Mouse (Mus musculus): ENCODE measurements at regions not wholly inside any gene's neighbourhood (a gene's known extent, or its start where the extent isn't known, plus 50 kb on each side); places are given as distances from the start of the nearest gene placed in this dataset.
A peak's percentile ranks its signal among the peaks of the same experiment; 100 is the strongest.

DNA sequence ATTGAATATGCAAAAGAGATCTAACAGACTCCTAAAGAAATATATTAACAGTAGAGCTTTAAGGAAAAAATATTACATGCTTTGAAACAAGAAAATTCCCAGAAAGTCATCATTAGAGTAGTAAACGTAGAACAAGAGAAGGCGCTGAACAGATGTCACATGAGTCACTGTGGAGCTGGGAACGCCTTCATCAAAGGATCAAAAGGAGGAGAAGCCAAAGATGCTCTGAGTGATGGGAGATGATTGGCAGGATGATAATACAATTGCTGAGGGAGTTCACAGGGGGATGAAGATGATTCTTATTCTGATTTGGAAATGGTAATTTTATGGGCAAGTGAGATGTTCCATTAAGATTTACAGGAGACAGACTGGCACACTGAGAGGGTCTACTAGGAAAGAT lies 417.1 kb upstream of the Syt1 start:
- H3K36me3 ChIP-seq (ENCODE audit: insufficient read depth): no peaks in the 10 kb centered on the region
- WGBS: 66% methylated on average over 3 of the region's 3 CpGs
- DNase-seq: no peak
- no peak overlapping the region for H3K4me2 ChIP-seq (ENCODE audit: low read depth)
- no peaks in the 10 kb centered on the region for H3K4me1 ChIP-seq (ENCODE audit: insufficient read depth)
- ATAC-seq: peak; percentile 42; the same call in 1 of the 2 replicates
- no peaks in the 10 kb centered on the region for H3K27me3 ChIP-seq (ENCODE audit: insufficient read depth, low read length)
- no peak for TF ChIP-seq CTCF (IDR thresholded peaks at IDR 0.05; ENCODE audit: low read depth)
- no peak overlapping the region for H3K27ac ChIP-seq (ENCODE audit: low read depth, low read length)
- no peak overlapping the region for H3K9ac ChIP-seq
- H3K9me3 ChIP-seq (ENCODE audit: low read length): no peaks in the 10 kb centered on the region
- H3K4me3 ChIP-seq (ENCODE audit: low read depth, low read length): no peak overlapping the region

DNA sequence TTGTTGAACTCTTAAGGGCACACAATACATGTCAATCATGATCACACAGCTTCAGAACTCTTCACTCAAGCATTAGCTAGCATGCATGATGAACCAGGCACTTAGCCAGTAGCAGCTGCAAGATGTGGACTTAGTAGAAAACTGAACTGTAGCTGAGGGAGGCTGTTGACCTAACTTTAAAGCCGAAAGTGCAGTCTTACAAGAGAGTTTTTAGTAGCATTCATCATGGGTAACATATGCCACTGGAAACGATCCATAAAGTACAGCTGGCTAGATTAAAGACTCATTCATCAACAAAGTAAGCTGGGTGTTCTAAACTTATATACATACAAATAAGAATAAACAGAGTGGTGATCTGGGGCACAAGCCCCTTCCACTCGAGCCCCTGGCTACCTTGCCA lies 396.2 kb upstream of the Syt1 start:
- no peak overlapping the region for H3K9ac ChIP-seq
- ATAC-seq: no peak
- no peak overlapping the region for H3K4me3 ChIP-seq (ENCODE audit: low read depth, low read length)
- 55% methylated on average over 3 of the region's 3 CpGs for WGBS
- H3K27ac ChIP-seq (ENCODE audit: low read depth, low read length): no peak overlapping the region
- H3K4me2 ChIP-seq (ENCODE audit: low read depth): no peak overlapping the region
- no peak for TF ChIP-seq CTCF (IDR thresholded peaks at IDR 0.05; ENCODE audit: low read depth)
- DNase-seq: peak; percentile 22
- H3K27me3 ChIP-seq (ENCODE audit: insufficient read depth, low read length): no peaks in the 10 kb centered on the region
- no peaks in the 10 kb centered on the region for H3K9me3 ChIP-seq (ENCODE audit: low read length)
- no peaks in the 10 kb centered on the region for H3K36me3 ChIP-seq (ENCODE audit: insufficient read depth)
- H3K4me1 ChIP-seq (ENCODE audit: insufficient read depth): no peaks in the 10 kb centered on the region

DNA sequence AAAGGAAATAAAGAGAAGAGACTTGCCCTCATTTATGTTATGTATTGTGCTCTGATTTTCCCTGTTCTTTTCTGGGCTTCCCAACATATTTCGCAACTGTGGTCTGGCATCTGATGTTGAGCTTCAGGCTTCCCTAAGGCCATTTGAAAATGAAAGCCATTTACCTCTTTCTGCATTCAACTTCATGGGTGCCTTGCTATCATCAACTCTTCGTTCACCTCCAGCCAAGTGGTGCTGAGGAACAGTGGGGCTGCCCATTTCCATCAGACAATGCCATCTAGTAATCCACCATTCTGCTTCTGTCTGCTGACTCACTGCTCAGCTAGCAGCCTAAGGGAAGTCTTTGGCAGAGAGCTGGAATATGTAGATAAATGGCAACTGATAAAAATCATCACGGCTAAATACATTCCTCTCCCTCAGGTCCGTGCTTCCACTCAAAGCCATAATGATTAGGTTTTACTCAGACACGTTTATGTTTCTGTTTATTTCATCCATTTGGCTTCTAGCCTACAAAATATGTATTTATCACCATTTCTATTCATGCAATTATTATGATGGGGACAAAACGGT lies 394.4 kb upstream of the Syt1 start:
- 81% methylated on average over 6 of the region's 6 CpGs for WGBS
- no peaks in the 10 kb centered on the region for H3K27me3 ChIP-seq (ENCODE audit: insufficient read depth, low read length)

DNA sequence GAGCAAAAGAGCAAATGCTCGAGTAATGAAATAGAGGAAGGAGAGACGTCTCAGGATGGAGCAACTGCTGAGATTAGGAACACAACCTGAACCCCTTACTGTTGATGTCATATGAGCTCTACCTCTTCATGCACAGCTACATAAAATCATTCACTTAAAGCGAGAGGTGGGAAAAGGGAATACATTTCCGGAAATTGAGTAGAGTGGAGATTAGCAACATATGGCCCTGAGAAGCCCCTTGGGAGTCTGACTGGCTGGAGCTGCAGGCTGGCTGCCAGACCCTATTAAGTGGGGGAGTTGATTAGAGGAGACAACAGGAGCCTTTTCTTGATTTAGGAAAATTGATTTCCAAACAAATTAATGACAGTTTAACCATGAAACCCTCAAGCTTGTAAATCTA lies 373.0 kb upstream of the Syt1 start:
- Histone ChIP-seq H3K27me3 (ENCODE audit: insufficient read depth, low read length) (no peaks in the 10 kb centered on the region), H3K9me3 (ENCODE audit: low read length) (0 out of 2 replicates have a peak, but pooled peaks cover 5% of the 10 kb centered on the region), H3K4me1 (ENCODE audit: insufficient read depth) (no peaks in the 10 kb centered on the region), H3K4me2 (ENCODE audit: low read depth) (no peak overlapping the region), H3K36me3 (ENCODE audit: insufficient read depth) (no peaks in the 10 kb centered on the region), H3K4me3 (ENCODE audit: low read depth, low read length) (no peak overlapping the region), H3K27ac (ENCODE audit: low read depth, low read length) (no peak overlapping the region), H3K9ac (no peak overlapping the region)
- no peak for TF ChIP-seq CTCF (IDR thresholded peaks at IDR 0.05; ENCODE audit: low read depth)
- DNase-seq: no peak
- 58% methylated on average over 4 of the region's 4 CpGs for WGBS
- no peak for ATAC-seq

More for the DNA sequence above, 394.4 kb upstream of the Syt1 start:
- H3K9me3 ChIP-seq (ENCODE audit: low read length): no peaks in the 10 kb centered on the region
- no peak overlapping the region for H3K4me3 ChIP-seq (ENCODE audit: low read depth, low read length)
- no peaks in the 10 kb centered on the region for H3K4me1 ChIP-seq (ENCODE audit: insufficient read depth)
- no peak overlapping the region for H3K27ac ChIP-seq (ENCODE audit: low read depth, low read length)
- no peak overlapping the region for H3K9ac ChIP-seq
- TF ChIP-seq CTCF (IDR thresholded peaks at IDR 0.05; ENCODE audit: low read depth): no peak
- DNase-seq (no peak), ATAC-seq (no peak)
- no peak overlapping the region for H3K4me2 ChIP-seq (ENCODE audit: low read depth)
- no peaks in the 10 kb centered on the region for H3K36me3 ChIP-seq (ENCODE audit: insufficient read depth)

DNA sequence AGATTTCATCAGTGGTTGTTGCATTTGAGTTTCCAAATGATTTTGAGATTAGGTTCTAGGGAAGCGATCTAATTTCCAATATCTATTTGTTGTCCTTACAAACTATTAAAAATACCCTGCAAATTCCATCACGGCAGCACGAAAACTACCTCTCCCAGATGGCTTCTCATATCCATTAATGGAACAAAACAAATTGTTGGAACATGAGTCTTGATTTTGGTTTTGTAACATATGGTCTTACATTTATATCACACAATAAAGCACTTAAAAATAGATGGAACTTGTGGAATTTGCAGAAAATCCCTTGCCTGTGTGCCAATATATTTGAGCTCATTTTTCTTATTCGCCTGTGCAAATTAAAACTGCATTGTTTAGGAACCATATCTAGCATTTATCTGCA lies 368.1 kb upstream of the Syt1 start:
- no peak overlapping the region for H3K9ac ChIP-seq
- H3K36me3 ChIP-seq (ENCODE audit: insufficient read depth): no peaks in the 10 kb centered on the region
- TF ChIP-seq CTCF (IDR thresholded peaks at IDR 0.05; ENCODE audit: low read depth): no peak
- no peak overlapping the region for H3K4me2 ChIP-seq (ENCODE audit: low read depth)
- no peaks in the 10 kb centered on the region for H3K9me3 ChIP-seq (ENCODE audit: low read length)
- H3K4me3 ChIP-seq (ENCODE audit: low read depth, low read length): no peak overlapping the region
- H3K4me1 ChIP-seq (ENCODE audit: insufficient read depth): no peaks in the 10 kb centered on the region
- no peak for ATAC-seq
- DNase-seq: no peak
- 78% methylated on average over 4 of the region's 4 CpGs for WGBS
- no peak overlapping the region for H3K27ac ChIP-seq (ENCODE audit: low read depth, low read length)
- H3K27me3 ChIP-seq (ENCODE audit: insufficient read depth, low read length): no peaks in the 10 kb centered on the region

DNA sequence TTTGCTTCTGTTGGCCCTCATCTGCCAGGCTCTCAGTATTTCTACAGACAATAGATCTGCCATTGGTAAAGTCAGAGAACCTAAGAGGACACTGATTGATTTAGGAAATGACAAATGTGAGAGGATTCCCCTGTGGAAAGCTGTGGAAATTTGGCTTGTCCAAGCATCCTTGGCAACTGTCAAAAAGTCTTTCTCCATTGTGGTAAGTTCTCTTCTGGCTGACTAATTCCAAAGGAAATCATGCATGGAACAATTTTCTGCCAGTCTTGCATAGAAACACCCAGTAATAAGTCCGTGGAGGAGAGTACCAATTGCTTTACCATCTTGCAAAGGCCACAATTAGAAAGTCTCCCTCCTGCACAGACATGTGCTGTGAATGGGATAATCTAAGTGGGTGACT lies 349.4 kb upstream of the Syt1 start:
- Histone ChIP-seq H3K4me3 (ENCODE audit: low read depth, low read length) (no peak overlapping the region), H3K27me3 (ENCODE audit: insufficient read depth, low read length) (no peaks in the 10 kb centered on the region), H3K4me2 (ENCODE audit: low read depth) (no peak overlapping the region), H3K36me3 (ENCODE audit: insufficient read depth) (no peaks in the 10 kb centered on the region), H3K9ac (no peak overlapping the region), H3K9me3 (ENCODE audit: low read length) (no peaks in the 10 kb centered on the region), H3K4me1 (ENCODE audit: insufficient read depth) (no peaks in the 10 kb centered on the region; the same call in 1 of the 2 replicates), H3K27ac (ENCODE audit: low read depth, low read length) (no peak overlapping the region)
- DNase-seq (no peak), ATAC-seq (no peak)
- 15% methylated on average over 1 of the region's 1 CpGs for WGBS
- no peak for TF ChIP-seq CTCF (IDR thresholded peaks at IDR 0.05; ENCODE audit: low read depth)

DNA sequence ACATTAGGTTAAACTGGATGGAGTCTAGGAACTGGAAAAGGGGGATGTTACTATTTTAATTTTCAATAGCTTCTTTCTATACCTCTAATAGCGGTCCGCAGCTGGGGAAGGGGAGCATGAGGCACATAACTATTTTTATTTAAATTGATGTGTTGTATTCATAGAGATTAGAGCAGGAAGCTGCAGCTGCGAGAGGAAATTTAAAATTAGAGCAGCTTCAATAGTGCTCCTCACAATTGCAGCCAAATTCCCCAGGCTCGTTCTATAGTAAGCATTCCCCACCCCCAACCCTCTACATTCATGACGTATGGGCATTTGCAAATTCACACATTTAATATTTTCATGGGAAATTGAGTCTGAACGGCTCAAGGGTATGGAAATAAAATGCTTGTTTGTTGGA lies 348.0 kb upstream of the Syt1 start:
- 39% methylated on average over 6 of the region's 6 CpGs for WGBS
- no peaks in the 10 kb centered on the region for H3K36me3 ChIP-seq (ENCODE audit: insufficient read depth)
- no peaks in the 10 kb centered on the region for H3K9me3 ChIP-seq (ENCODE audit: low read length)
- no peaks in the 10 kb centered on the region for H3K27me3 ChIP-seq (ENCODE audit: insufficient read depth, low read length)
- H3K27ac ChIP-seq (ENCODE audit: low read depth, low read length): peak overlapping the region; percentile 51; the same call in 1 of the 2 replicates
- H3K4me3 ChIP-seq (ENCODE audit: low read depth, low read length): no peak overlapping the region
- H3K4me2 ChIP-seq (ENCODE audit: low read depth): no peak overlapping the region
- no peak for TF ChIP-seq CTCF (IDR thresholded peaks at IDR 0.05; ENCODE audit: low read depth)
- no peak overlapping the region for H3K9ac ChIP-seq
- DNase-seq (peak; percentile 36), ATAC-seq (peak; percentile 74)
- no peaks in the 10 kb centered on the region; the same call in 1 of the 2 replicates for H3K4me1 ChIP-seq (ENCODE audit: insufficient read depth)

Measured in forebrain, postnatal 0 days (tissue).